Mouse (Mus musculus) gastrocnemius, adult 8-10 months (tissue): Measurements from ENCODE around the gene Hip1r. TPM values are rescaled to one million over a fixed set of nuclear protein-coding genes. Genes with fewer than 3 reads are reported as not detected.
"Not testable (repeated sequence)": the region's sequence is repeated elsewhere in the genome, so short reads cannot be mapped to it uniquely, and the experiment has no call there.

Source experiments
- DNase-seq, 2 experiments: peaks; one replicate each; pipeline ENCODE4 v3.0.0; 2022; ENCODE audit warnings: low spot score in 2 of 2
- microRNA-seq: library from miRNA; unstranded; fragments of <30 nt; microRNA quantifications from one replicate; pipeline ENCODE4 v1.2.0, GENCODE M21; 2022
- total RNA-seq, 4 experiments: library from RNA; stranded (reverse); gene quantifications; 2 replicates each; pipeline ENCODE4 v1.2.4; 2022

The Hip1r gene
- total RNA-seq, 4 experiments from 2014 or later, result 8.7 to 15.9 (median 11.4) TPM

DNA sequence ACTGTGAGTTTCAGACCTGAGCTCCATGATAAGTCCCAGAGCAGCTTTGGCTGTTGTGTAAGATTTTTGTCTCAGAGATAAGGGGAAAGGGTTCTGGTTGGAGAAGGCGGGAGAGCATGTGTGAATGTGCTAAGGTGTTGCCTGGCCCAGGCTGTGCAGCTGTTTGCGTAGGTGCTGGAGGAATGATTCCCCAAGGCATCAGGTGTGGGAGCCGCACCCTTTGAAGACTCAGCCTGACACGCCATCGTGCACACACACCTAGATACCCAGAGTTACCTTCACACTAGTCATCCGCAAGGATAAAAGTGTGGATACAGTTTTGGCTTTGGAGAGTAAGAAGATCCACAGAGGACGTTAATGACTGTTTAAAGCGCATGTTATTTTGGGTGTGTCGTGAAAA is 62.0 kb downstream of the Hip1r start:
- DNase-seq, result no peak

DNA sequence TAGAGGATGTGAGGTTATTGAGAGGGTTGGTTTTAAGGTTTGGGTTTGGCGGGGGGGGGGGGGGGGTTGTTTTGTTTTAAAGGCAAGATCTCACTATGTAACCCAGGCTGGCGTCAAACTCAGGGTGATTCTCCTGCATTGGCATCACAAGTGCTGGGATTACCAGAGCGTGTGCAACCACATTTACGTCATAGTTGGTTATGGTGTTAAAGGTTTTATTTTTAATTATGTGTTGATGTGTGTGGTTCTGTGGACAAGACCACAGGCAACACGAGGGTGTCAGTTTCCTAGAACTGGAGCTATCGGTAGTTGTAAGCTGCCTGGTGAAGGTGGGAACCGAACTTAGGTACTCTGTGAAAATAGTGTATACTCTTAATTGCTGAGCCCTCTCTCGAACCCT is 62.4 kb downstream of the Hip1r start:
- DNase-seq, result no peak

DNA sequence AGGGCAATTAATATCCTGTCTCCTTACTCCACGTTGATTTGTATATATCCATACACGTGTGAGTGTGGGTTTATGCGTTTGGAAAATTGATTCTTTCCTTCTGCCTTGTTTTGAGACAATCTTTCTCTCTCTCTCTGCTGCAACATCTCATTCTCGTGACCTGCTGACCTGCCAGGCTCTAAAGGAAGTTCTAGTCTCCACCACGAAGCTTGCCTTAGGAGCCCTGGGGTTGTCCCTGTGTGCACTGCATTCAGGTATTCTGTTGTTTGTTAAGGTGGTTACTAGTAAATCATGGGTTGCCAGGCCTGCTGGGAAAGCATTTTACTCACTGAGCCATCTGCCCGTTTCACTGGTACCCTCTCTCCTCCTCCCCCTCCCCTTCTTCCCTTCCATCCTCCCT is 62.9 kb downstream of the Hip1r start:
- DNase-seq, result no peak

DNA sequence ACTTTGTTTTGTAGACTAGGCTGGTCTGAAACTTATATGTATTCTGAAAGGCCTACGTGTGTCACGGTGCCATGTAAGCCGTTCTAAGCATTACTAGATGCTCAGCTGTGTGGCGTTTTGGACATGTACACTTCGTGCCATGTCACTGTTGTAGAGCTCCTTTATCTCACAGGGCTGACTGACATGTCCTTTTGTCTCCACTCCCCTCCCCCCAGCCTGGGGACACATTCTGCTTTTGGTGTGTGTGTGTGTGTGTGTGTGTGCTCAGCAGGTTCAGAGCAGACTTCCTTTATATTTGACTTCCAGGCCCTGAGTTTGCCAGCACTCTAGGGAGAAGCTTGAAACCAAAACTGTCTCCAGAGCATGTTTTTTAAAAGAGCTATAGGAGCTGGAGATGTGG is 63.4 kb downstream of the Hip1r start:
- DNase-seq, result no peak

DNA sequence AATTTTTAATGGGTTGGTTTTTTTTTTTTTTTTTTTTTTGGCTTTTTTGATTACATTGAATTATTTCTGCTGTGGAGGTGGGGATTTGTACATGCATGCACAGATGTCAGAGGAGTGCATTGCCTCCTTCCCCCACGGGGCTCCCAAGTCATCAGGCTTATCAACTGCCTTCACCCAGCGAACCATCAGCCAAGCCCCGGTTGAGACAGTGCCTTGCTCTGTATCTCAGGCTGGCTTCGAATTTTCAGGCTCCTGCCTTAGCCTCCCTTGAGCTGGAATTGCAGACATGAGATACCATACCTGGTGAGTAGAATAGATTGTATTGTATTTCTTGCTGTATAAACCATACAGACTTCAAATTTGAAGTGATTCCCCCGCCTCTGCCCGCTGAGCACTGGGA is 66.2 kb downstream of the Hip1r start:
- DNase-seq, result no peak

DNA sequence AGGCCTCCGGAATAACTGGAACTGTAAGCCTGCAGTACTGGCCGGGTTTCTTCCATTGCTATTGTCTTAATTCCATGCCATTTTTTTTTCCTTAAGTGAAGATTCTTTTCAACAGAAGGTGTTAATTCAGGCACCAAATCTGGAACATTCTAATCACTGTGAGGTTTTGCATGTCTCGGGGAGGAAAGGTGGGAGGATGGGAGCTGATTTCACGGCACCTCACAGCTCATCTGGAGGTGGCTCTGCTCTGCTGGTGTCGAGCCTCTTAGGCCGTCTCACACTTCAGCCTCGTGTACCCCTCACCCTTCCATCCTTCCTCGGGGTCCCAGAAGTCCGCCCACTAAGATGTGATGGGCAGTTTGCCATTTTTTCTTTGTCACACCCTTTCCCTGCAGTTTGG is 67.7 kb downstream of the Hip1r start:
- DNase-seq, result no peak

DNA sequence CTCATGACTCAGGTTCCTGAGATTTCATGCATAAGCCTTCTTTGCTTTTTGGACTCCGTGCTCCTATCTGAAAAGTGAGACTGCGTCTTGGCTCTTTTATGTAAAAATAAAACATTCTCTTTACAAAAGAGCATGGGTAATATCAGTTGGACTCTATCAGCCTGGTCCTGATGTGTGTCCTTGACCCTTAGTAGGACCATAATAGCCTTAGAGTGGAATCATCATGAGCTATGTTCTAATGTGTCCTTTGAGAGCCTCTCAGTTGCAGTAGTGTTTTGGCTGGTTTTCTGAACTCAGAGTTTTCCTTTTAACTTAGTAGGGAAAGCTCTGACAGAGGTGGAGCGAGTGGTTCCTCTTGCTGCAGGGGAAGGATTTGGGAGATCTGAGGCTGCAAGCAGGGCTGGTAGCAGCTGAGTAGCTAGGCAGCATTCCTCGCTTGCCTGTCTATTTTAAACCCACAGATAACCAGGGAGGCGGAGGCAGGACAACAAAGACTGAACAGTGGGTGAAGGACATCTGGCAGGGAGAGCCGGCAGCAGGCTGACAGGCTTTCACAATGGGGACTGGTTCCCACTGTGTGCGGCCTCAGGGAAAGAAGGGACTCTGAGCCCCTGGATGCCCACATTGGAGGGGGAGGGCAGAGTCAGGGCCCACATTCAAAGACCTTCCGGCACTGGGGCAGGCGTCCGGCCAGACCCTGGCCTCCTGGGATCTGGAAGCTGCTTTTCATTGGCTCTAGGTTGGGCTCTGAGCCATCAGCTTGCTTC is 70.0 kb downstream of the Hip1r start:
- no peak for DNase-seq

DNA sequence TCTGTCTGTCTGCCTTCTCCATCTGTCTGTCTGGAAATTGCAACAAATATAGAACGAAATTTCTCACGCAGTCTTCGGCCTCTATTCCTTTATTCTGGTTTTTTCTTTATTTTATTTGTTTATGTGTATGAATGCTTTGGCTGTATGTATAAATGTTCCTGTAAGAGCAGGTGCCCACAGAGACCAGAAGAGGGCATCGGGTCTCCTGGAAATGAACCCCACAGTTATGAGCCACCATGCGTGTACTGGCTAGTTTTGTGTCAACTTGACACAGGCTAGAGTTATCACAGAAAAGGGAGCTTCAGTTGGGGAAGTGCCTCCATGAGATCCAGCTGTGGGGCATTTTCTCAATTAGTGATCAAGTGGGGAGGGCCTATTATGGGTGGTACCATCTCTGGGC is 70.6 kb downstream of the Hip1r start:
- DNase-seq, result no peak

DNA sequence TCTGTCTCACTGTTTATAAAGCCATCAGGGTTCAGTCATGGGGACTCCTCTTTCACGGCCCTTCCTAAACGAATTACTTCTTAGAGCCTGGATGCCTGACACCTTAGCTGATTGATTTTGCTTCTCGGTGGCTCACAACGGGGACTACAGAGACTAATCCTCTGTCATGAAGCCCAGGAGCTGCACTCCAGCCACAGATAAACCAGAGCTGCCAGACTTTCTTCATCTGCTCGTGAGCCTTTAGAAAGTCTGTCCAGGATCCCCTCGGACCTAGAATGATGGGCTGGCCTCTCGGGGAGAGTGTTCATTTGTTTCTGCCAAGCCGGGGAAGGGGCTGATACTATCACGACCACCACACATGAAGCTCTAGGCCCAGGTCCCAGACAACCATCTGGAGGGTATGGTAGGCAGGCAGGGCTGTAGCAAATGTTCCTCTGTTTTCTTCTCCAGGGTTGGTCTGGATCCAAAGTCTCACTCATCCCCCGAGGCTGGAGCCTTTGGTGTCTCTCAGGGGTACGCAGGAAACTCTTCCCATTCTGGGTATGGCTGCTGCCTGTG is 72.1 kb downstream of the Hip1r start:
- DNase-seq, result no peak

DNA sequence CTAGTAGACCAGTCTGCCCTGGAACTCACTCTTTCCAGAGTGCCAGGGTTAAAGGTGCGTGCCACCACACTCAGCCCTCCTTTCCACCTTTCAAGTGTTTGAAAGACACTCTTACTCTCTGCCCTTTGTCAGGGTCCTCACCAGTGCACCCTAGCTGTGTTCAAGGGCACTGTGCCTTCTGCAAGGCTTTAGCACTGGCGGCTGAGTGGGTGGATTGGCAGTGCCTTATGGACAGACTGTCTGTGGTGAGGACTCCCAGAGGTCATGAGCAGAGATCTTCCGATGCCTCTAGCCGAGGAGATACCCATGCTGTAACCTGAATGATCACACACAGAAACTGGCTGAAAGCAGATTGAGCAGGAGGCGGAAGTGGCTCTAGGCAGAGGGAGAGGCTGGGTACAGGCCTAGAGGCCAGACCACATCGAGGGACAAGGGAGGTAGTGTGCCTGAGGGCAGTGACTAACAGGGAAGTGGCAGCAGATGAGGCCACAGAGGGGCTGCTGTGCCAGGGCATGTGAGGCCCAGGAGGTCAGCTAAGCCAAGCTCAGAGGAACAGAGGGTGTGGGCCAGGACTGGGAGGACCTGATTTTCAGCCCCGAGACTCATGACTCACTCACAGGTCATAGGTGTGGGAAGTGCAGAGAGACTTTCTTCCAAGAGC is 73.4 kb downstream of the Hip1r start:
- DNase-seq, result no peak

DNA sequence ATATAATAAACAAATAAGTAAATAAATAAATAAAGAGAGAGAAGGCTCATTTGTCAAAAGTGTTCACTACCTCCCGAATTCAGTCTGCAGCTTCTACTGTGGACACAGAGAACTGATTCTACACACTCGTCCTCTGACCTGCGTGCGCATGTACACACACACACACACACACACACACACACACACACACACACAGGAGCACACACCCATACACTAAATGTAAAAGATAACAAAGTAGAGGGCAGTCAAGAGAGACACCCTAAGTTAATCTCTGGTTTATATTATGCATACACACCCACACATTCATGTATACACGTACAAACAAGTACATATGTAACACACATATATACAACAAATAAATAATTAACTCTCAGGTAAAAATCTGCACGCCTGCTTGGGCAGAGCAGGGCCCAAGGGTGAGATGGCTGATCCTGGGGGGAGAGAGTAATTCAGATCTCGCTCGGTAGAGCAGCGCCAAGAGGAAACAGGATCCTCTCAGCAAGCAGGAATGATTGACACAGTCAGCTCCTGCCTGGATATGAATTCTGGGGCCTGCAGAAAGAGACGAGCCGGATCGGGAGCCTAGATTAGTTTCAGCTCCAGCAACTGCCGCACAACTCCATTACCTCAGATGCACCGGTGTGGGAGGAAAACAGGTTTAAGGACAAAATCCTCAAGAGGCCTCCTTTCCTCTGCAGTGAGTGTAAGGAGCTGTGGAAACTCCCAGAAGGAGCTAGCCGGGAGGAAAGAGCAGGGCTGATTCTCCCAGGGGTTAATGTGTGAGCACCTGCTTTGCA is 76.0 kb downstream of the Hip1r start:
- peak in 1 of 2 experiments; percentile 40 for DNase-seq

DNA sequence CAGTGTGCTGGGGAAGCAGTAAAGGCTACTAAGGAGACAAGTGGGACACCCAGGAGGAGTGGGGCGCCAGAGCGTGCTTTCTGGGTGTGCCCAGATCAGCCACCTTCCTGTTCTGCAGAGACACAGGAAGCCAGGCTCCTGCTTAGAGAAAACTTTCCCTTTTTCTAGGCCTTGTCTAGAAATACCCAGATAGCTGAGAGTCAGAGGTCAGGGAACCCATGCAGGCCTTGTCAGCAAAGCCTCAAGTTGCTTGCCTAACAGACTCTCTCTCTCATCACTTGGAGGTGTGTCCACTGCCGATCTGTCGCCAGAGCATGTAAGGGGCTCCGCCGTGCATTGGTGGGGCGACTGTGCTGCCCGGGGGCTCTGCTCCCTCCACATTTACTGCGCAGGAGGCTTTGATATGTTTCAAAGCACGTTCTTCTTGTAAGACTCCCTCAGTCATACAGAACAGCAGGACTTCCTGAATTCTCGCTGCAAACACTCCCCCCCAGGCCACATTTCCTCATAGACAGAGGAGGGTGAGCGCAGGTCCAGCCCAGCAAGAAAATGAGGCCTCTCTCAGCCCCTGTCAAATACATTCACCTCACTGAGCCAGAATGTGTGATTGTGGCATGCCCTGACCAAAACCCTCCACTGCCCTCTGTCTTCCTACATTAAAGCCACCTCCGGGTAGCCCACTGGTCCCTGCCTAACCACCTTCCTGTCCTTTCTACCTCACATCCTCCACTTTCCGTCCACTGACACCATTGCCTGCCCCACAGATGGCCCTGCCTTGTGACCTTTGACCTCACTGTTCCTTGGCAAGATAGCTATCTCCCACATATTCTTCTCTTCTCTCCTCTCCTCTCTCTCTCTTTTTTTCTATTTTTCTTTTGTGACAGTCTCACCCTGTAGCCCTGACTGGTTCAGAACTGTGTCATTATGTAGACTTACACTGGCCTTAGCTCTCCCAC is 76.9 kb downstream of the Hip1r start:
- no peak for DNase-seq

DNA sequence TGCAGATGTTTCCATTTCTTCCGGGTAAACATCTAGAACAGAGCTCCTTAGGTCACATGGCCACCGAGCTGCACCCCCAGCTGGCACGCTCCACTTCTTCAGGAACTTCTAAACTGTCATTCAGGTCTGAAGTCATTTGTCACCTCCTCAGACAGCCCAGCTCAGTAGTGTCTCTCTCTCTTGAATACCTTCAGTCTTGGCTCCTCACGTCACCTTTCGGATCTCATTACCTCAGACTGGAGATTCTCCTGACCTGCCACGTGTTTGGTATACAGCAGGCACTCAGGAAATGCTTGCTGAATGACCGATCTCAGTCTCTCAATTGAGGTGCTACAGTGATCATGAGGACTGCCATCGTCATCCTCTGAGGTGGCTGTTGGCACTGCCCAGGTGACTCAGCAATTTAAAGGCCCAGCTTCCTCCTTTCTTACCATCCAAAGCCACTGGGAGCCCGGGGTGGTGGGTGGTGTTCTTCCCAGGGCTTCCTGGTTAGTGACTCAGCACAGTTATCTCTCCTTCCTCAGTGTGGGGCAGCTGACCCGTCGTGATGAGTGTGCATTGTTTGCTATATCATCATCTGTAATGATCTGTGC is 78.6 kb downstream of the Hip1r start:
- no peak for DNase-seq

DNA sequence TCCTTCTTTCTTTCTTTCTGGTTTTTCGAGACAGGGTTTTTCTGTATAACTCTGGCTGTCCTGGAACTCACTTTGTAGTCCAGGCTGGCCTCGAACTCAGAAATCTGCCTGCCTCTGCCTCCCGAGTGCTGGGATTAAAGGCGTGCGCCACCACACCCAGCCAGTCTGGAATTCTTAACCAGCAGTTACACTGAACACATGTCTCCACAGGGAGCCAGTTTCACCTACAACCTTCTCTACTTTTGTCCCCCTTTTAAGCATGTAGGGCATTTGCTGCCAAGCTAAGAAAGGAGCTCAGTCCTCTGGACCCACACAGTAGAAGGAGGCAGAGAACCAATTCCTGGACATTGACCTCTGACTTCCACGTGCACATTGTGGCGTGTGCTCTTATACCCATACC is 79.2 kb downstream of the Hip1r start:
- DNase-seq, result not testable (repeated sequence)

Small RNA genes lying within 50 kb of the gene (microRNA-seq; reads per million reads assigned to microRNA genes)
- not detected for gene Mir7032

Other genes starting within 250 kb of the Hip1r start
- gene Rsrc2, start 224.2 kb upstream of the Hip1r start, total RNA-seq, result 10 to 100 TPM; 28.1 to 39.6 (median 33.0) TPM
- gene Kntc1, start 223.9 kb upstream of the Hip1r start, total RNA-seq, result under 1 TPM in 1 of 4 experiments, not detected in 3; 0.05 TPM
- gene Hcar2, start 108.1 kb upstream of the Hip1r start, total RNA-seq, result under 1 TPM in 2 of 4 experiments, not detected in 2; 0.13 to 0.25 TPM
- under 1 TPM; 0.12 to 0.72 (median 0.32) TPM for gene Hcar1, start 93.6 kb upstream of the Hip1r start, total RNA-seq
- gene Denr, start 66.5 kb upstream of the Hip1r start, total RNA-seq, result 10 to 100 TPM; 49.2 to 59.2 (median 52.6) TPM
- under 1 TPM in 1 of 4 experiments, not detected in 3; 0.94 TPM for gene Gm43518, start 46.2 kb upstream of the Hip1r start, total RNA-seq
- 1 to 10 TPM in 3 of 4 experiments, under 1 TPM in 1; 0.56 to 2.1 (median 1.3) TPM for gene Ccdc62, start 42.9 kb upstream of the Hip1r start, total RNA-seq
- 1 to 10 TPM; 4.6 to 6.2 (median 5.1) TPM for gene Vps37b, start 58.6 kb downstream of the Hip1r start, total RNA-seq
- 1 to 10 TPM; 7.2 to 9.5 (median 8.8) TPM for gene Abcb9, start 122.2 kb downstream of the Hip1r start, total RNA-seq
- 10 to 100 TPM; 15.4 to 19.7 (median 17.3) TPM for gene Ogfod2, start 138.7 kb downstream of the Hip1r start, total RNA-seq
- 10 to 100 TPM; 36.7 to 46.8 (median 44.1) TPM for gene Arl6ip4, start 142.5 kb downstream of the Hip1r start, total RNA-seq